In genomic region chr16:21690216-21690755, GRCm38 (mm10) we compare ENCODE assay signal across 18 mouse cellular contexts. TPM values are rescaled to one million over a fixed set of nuclear protein-coding genes. Genes with fewer than 3 reads are reported as not detected.
DNase-seq lines count a peak whose midpoint lies in the region; ATAC-seq and TF ChIP-seq lines count a peak whose summit lies in the region.
"Had no signal": no experiment of that assay in that cellular context is flagged by ENCODE, and none has a peak within 500 bp of the region (broad histone marks: within the 10 kb centered on the region; RNA-seq: fewer than 3 reads in every experiment).

No protein-coding gene starts in this region.

- H3K4me2 ChIP-seq in heart, embryonic 12.5 days, result no peak overlapping the region
- H3K4me2 ChIP-seq in heart, embryonic 11.5 days, result no peak overlapping the region; the same call in 1 of the 2 replicates
- peak overlapping the region; percentile 8; the same call in 1 of the 2 replicates for H3K4me2 ChIP-seq in midbrain, embryonic 11.5 days
- no peak overlapping the region for H3K4me2 ChIP-seq in midbrain, postnatal 0 days (ENCODE audit: low read depth, low read length, poor library complexity, severe bottlenecking)
- peak overlapping the region; percentile 92 for H3K4me2 ChIP-seq in midbrain, embryonic 14.5 days (ENCODE audit: low read length)
- H3K4me2 ChIP-seq: liver, embryonic 12.5 days; lung, embryonic 14.5 days had no signal

- H3K27ac ChIP-seq in heart, embryonic 12.5 days (ENCODE audit: poor library complexity, severe bottlenecking), result 0 out of 2 replicates have a peak overlapping the region, but pooled peaks have one; percentile 13
- H3K27ac ChIP-seq in heart, embryonic 11.5 days (ENCODE audit: low read depth, low read length), result no peak overlapping the region
- no peak overlapping the region for H3K27ac ChIP-seq in midbrain, embryonic 11.5 days (ENCODE audit: low read depth, low read length)
- H3K27ac ChIP-seq in midbrain, postnatal 0 days (ENCODE audit: low read depth, low read length), result no peak overlapping the region
- H3K27ac ChIP-seq in midbrain, embryonic 14.5 days (replicated peaks; ENCODE audit: low read depth, low read length), result no peak overlapping the region
- H3K27ac ChIP-seq: hindbrain, embryonic 12.5 days; left cerebral cortex, adult 2 months; liver, embryonic 12.5 days had no signal

- no peak for ATAC-seq in heart, embryonic 12.5 days (ENCODE audit: insufficient number of reproducible peaks, low FRiP score)
- ATAC-seq in heart, embryonic 11.5 days (replicated peaks; ENCODE audit: insufficient number of reproducible peaks, low FRiP score, low TSS enrichment), result no peak
- ATAC-seq in midbrain, embryonic 11.5 days (ENCODE audit: low FRiP score), result no peak
- ATAC-seq in midbrain, postnatal 0 days (ENCODE audit: low FRiP score), result no peak
- no peak for ATAC-seq in midbrain, embryonic 14.5 days (ENCODE audit: low FRiP score, low TSS enrichment)
- ATAC-seq: forebrain, embryonic 14.5 days; intestine, embryonic 16.5 days; liver, embryonic 12.5 days had no signal

- no peak overlapping the region for H3K9ac ChIP-seq in heart, embryonic 12.5 days
- H3K9ac ChIP-seq in heart, embryonic 11.5 days (ENCODE audit: low read depth, low read length), result no peak overlapping the region
- H3K9ac ChIP-seq in midbrain, embryonic 11.5 days (ENCODE audit: low read length), result no peak overlapping the region
- H3K9ac ChIP-seq in midbrain, postnatal 0 days (replicated peaks; ENCODE audit: low read length, poor library complexity, severe bottlenecking), result no peak overlapping the region
- no peak overlapping the region for H3K9ac ChIP-seq in midbrain, embryonic 14.5 days (replicated peaks; ENCODE audit: low read length)
- H3K9ac ChIP-seq: hindbrain, embryonic 12.5 days; liver, embryonic 12.5 days; lung, embryonic 14.5 days had no signal

- H3K4me3 ChIP-seq in heart, embryonic 12.5 days, result no peak overlapping the region
- no peak overlapping the region for H3K4me3 ChIP-seq in heart, embryonic 11.5 days (ENCODE audit: low read depth, low read length)
- H3K4me3 ChIP-seq in midbrain, embryonic 11.5 days (ENCODE audit: low read depth, low read length), result no peak overlapping the region
- no peak overlapping the region for H3K4me3 ChIP-seq in midbrain, postnatal 0 days (ENCODE audit: low read depth, low read length)
- H3K4me3 ChIP-seq in midbrain, embryonic 14.5 days (replicated peaks; ENCODE audit: low read depth, low read length), result no peak overlapping the region
- H3K4me3 ChIP-seq: hindbrain, embryonic 12.5 days; left cerebral cortex, adult 2 months; liver, embryonic 12.5 days had no signal

- no peaks in the 10 kb centered on the region for H3K36me3 ChIP-seq in heart, embryonic 12.5 days
- no peaks in the 10 kb centered on the region for H3K36me3 ChIP-seq in heart, embryonic 11.5 days (ENCODE audit: control insufficient read depth, insufficient read depth, low read length)
- peaks cover 13% of the 10 kb centered on the region; the same call in 1 of the 2 replicates for H3K36me3 ChIP-seq in midbrain, embryonic 11.5 days (ENCODE audit: control insufficient read depth, insufficient read depth, low read length)
- H3K36me3 ChIP-seq in midbrain, postnatal 0 days (ENCODE audit: insufficient read depth, low read length), result 0 out of 2 replicates have a peak, but pooled peaks cover 2% of the 10 kb centered on the region
- peaks cover 12% of the 10 kb centered on the region; the same call in 1 of the 2 replicates for H3K36me3 ChIP-seq in midbrain, embryonic 14.5 days (ENCODE audit: control insufficient read depth, insufficient read depth, low read length)
- H3K36me3 ChIP-seq: G1E; liver, embryonic 12.5 days had no signal

- TF ChIP-seq CTCF in midbrain, postnatal 0 days (IDR thresholded peaks at IDR 0.05), result no peak

- peaks cover 51% of the 10 kb centered on the region for H3K4me1 ChIP-seq in heart, embryonic 12.5 days (replicated peaks)
- peaks cover 12% of the 10 kb centered on the region for H3K4me1 ChIP-seq in heart, embryonic 11.5 days (ENCODE audit: control insufficient read depth, insufficient read depth, low read length)
- H3K4me1 ChIP-seq in midbrain, embryonic 11.5 days (ENCODE audit: control insufficient read depth, insufficient read depth, low read length), result peaks cover 29% of the 10 kb centered on the region
- peaks cover 19% of the 10 kb centered on the region; the same call in 1 of the 2 replicates for H3K4me1 ChIP-seq in midbrain, postnatal 0 days (ENCODE audit: insufficient read depth, low read length)
- peaks cover 32% of the 10 kb centered on the region for H3K4me1 ChIP-seq in midbrain, embryonic 14.5 days (ENCODE audit: control insufficient read depth, insufficient read depth, low read length)

- no peak for DNase-seq in midbrain, embryonic 11.5 days (ENCODE audit: low spot score, missing footprints)
- DNase-seq in midbrain, postnatal 0 days (ENCODE audit: low spot score), result no peak
- peak; percentile 37 for DNase-seq in T-cell, adult 2 months (ENCODE audit: low spot score)
- no peak for DNase-seq in midbrain, embryonic 14.5 days
- DNase-seq in embryo, embryonic 9.5 days (ENCODE audit: extremely low spot score), result no peak
- no peak for DNase-seq in gastrocnemius, adult 8-10 months (ENCODE audit: low spot score in 2 of 2)
- DNase-seq: adrenal gland, adult 2 months; cerebellum, adult 11-12 months; cerebellum, postnatal 25 days; lung, embryonic 14.5 days had no signal

- H3K27me3 ChIP-seq in heart, embryonic 12.5 days (replicated peaks), result no peaks in the 10 kb centered on the region
- no peaks in the 10 kb centered on the region for H3K27me3 ChIP-seq in heart, embryonic 11.5 days (ENCODE audit: control insufficient read depth, insufficient read depth, low read length)
- H3K27me3 ChIP-seq in midbrain, embryonic 11.5 days (ENCODE audit: control insufficient read depth, insufficient read depth, low read length), result no peaks in the 10 kb centered on the region
- no peaks in the 10 kb centered on the region for H3K27me3 ChIP-seq in midbrain, postnatal 0 days (ENCODE audit: insufficient read depth, low read length)
- no peaks in the 10 kb centered on the region for H3K27me3 ChIP-seq in midbrain, embryonic 14.5 days (ENCODE audit: control insufficient read depth, insufficient read depth, low read length)
- H3K27me3 ChIP-seq: hindbrain, embryonic 12.5 days had no signal

- no peaks in the 10 kb centered on the region for H3K9me3 ChIP-seq in heart, embryonic 12.5 days (replicated peaks)
- H3K9me3 ChIP-seq in heart, embryonic 11.5 days (replicated peaks; ENCODE audit: control insufficient read depth, low read length), result no peaks in the 10 kb centered on the region
- H3K9me3 ChIP-seq in midbrain, embryonic 11.5 days (ENCODE audit: control insufficient read depth, low read length), result peaks cover 3% of the 10 kb centered on the region
- no peaks in the 10 kb centered on the region for H3K9me3 ChIP-seq in midbrain, postnatal 0 days (ENCODE audit: low read length)
- no peaks in the 10 kb centered on the region for H3K9me3 ChIP-seq in midbrain, embryonic 14.5 days (ENCODE audit: control insufficient read depth, low read length)
- H3K9me3 ChIP-seq: G1E; hindbrain, embryonic 12.5 days; liver, embryonic 12.5 days had no signal

- 45% methylated on average over 5 of the region's 5 CpGs for WGBS in heart, embryonic 12.5 days
- WGBS in heart, embryonic 11.5 days (ENCODE audit: insufficient replicate concordance), result 37% methylated on average over 5 of the region's 5 CpGs
- WGBS in midbrain, embryonic 11.5 days, result 25% methylated on average over 5 of the region's 5 CpGs
- WGBS in midbrain, postnatal 0 days, result 31% methylated on average over 5 of the region's 5 CpGs
- WGBS in midbrain, embryonic 14.5 days, result 15% methylated on average over 5 of the region's 5 CpGs

RNA-seq across cellular contexts. Expression of gene 2510009E07Rik, which starts 4.2 kb away (rescaled TPM):
- 26.7 and 26.8 TPM in 2 replicates for polyA plus RNA-seq in heart, embryonic 12.5 days (2016; fragmentation: Nextera tagmentation; extraction: Ambion mirVana)
- 15.7 and 19.7 TPM in 2 replicates for polyA plus RNA-seq in heart, embryonic 11.5 days (2014; fragmentation: Nextera tagmentation; extraction: Ambion mirVana)
- 96.4 and 97.8 TPM in 2 replicates for polyA plus RNA-seq in midbrain, embryonic 11.5 days (2014; fragmentation: Nextera tagmentation; extraction: Ambion mirVana)
- 48.1 and 48.7 TPM in 2 replicates for total RNA-seq in midbrain, postnatal 0 days (2014; rRNA removed)
- 36.0 and 37.0 TPM in 2 replicates for polyA plus RNA-seq in midbrain, postnatal 0 days (2015; fragmentation: Nextera tagmentation; extraction: Ambion mirVana)
- 49.8 and 73.9 TPM in 2 replicates for polyA plus RNA-seq in midbrain, embryonic 14.5 days (2014; fragmentation: Nextera tagmentation; extraction: Ambion mirVana)
- total RNA-seq in gastrocnemius, adult 8-10 months (2022), result 10 to 100 TPM; 21.4 to 32.1 (median 26.3) TPM
- polyA plus RNA-seq: G1E had no signal

Comparison
In these comparisons a context has a peak if more than half of its experiments do, and no peak if none do; other contexts are left out.
1. H3K4me2 ChIP-seq: peak in midbrain, embryonic 11.5 days (single experiment) and midbrain, embryonic 14.5 days (single experiment); none in heart, embryonic 12.5 days (single experiment), heart, embryonic 11.5 days (single experiment) and midbrain, postnatal 0 days (single experiment).